Comparison of ENCODE assay signal across 8 mouse cellular contexts in the genomic region with DNA sequence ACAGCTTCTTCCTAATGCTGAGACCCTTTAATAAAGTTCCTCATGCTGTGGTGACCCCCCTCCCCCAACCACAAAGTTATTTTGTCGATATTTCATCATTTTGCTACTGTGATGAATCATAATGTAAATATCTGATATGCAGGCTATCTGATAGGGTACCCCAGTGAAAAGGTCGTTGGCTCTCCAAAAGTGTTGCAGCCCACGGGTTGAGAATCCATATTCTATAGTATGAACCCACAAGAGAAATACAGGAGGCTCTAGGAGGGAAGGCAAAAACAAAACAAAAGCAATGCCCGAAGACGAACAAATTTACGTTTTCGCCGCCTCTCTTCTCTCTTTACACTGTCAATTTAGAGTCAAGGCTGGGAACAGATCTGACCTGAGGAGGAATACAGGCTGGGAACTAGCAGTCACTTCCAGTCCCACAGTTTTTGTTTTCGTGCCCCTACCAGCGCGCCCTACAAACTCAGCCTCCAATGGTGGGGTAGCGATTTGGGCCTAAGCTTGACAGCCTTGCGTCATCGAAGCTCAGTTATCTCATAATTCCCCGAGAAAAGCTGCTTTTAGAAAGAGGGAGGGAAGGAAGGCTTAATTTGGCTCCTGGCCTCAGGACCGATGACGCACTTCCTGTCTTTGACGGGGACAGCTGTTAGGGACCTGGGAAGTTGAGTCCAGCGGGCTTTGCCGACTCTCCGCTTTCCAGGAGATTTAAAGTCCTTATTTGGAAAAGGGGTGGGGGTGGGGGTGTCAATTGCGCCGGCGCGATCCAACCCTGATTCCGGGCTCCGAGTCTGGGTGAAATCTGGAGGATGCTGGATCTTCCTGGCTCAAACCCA. TPM values are rescaled to one million over a fixed set of nuclear protein-coding genes. Genes with fewer than 3 reads are reported as not detected.
DNase-seq lines count a peak whose midpoint lies in the region; ATAC-seq and TF ChIP-seq lines count a peak whose summit lies in the region.

No protein-coding gene starts in this region.

- peak; percentile 27 to 36 for DNase-seq in B cell, adult 2 months
- peak; percentile 86 for DNase-seq in brain, embryonic 18.5 days (ENCODE audit: low read depth, low spot score)
- peak; percentile 95 for DNase-seq in heart, embryonic 10.5 days (ENCODE audit: low spot score)
- peak; percentile 93 for DNase-seq in limb, embryonic 14.5 days (ENCODE audit: low spot score)
- DNase-seq in spleen, adult 2 months (ENCODE audit: low read depth in 1 of 2, low spot score in 2 of 2), result peak; percentile 4 to 26

- H3K9me3 ChIP-seq in erythroblast, embryonic 14.5 days (ENCODE audit: control insufficient read depth, low read length), result no peaks in the 10 kb centered on the region
- H3K9me3 ChIP-seq in heart, embryonic 10.5 days, result no peaks in the 10 kb centered on the region
- no peaks in the 10 kb centered on the region for H3K9me3 ChIP-seq in kidney, embryonic 14.5 days (ENCODE audit: control insufficient read depth, low read length)
- H3K9me3 ChIP-seq in limb, embryonic 14.5 days (ENCODE audit: control insufficient read depth, low read length), result no peaks in the 10 kb centered on the region
- H3K9me3 ChIP-seq in midbrain, embryonic 16.5 days (replicated peaks; ENCODE audit: control insufficient read depth, low read length, poor library complexity, severe bottlenecking), result no peaks in the 10 kb centered on the region

- H3K27me3 ChIP-seq in erythroblast, embryonic 14.5 days (ENCODE audit: control insufficient read depth), result no peaks in the 10 kb centered on the region
- H3K27me3 ChIP-seq in heart, embryonic 10.5 days (ENCODE audit: insufficient read depth, poor library complexity, severe bottlenecking), result no peaks in the 10 kb centered on the region
- H3K27me3 ChIP-seq in kidney, embryonic 14.5 days (ENCODE audit: control insufficient read depth, insufficient read depth, low read length), result no peaks in the 10 kb centered on the region
- H3K27me3 ChIP-seq in limb, embryonic 14.5 days (ENCODE audit: control insufficient read depth, insufficient read depth, low read length), result no peaks in the 10 kb centered on the region
- no peaks in the 10 kb centered on the region; the same call in 1 of the 2 replicates for H3K27me3 ChIP-seq in midbrain, embryonic 16.5 days (ENCODE audit: control insufficient read depth, insufficient read depth, low read depth, low read length)
- H3K27me3 ChIP-seq in spleen, adult 2 months (ENCODE audit: control insufficient read depth, insufficient read depth, low read length), result peaks cover 1% of the 10 kb centered on the region; the same call in 1 of the 2 replicates

- TF ChIP-seq POLR2A in limb, embryonic 14.5 days (IDR thresholded peaks at IDR 0.05; ENCODE audit: borderline replicate concordance, extremely low read depth, insufficient read depth, insufficient read length), result no peak
- no peak for TF ChIP-seq POLR2A in spleen, adult 2 months (IDR thresholded peaks at IDR 0.05; ENCODE audit: low read depth, low read length)

- H3K27ac ChIP-seq in heart, embryonic 10.5 days, result peak overlapping the region; percentile 91
- peak overlapping the region; percentile 57; the same call in 1 of the 2 replicates for H3K27ac ChIP-seq in kidney, embryonic 14.5 days (ENCODE audit: low read depth, low read length)
- H3K27ac ChIP-seq in limb, embryonic 14.5 days (replicated peaks; ENCODE audit: low read depth, low read length), result peak overlapping the region; percentile 79
- H3K27ac ChIP-seq in midbrain, embryonic 16.5 days (ENCODE audit: low read length), result peak overlapping the region; percentile 89
- H3K27ac ChIP-seq in spleen, adult 2 months (ENCODE audit: insufficient read depth, low read length), result peak overlapping the region; percentile 19; the same call in 1 of the 2 replicates

- peak overlapping the region; percentile 64 for H3K9ac ChIP-seq in kidney, embryonic 14.5 days (ENCODE audit: low read depth, low read length)
- H3K9ac ChIP-seq in limb, embryonic 14.5 days (ENCODE audit: low read depth, low read length, severe bottlenecking), result peak overlapping the region; percentile 65
- H3K9ac ChIP-seq in midbrain, embryonic 16.5 days (ENCODE audit: low read depth, low read length), result peak overlapping the region; percentile 81

- H3K36me3 ChIP-seq in erythroblast, embryonic 14.5 days (ENCODE audit: control insufficient read depth), result no peaks in the 10 kb centered on the region
- H3K36me3 ChIP-seq in heart, embryonic 10.5 days, result no peaks in the 10 kb centered on the region
- H3K36me3 ChIP-seq in kidney, embryonic 14.5 days (ENCODE audit: control insufficient read depth, insufficient read depth, low read length), result no peaks in the 10 kb centered on the region
- H3K36me3 ChIP-seq in limb, embryonic 14.5 days (ENCODE audit: control insufficient read depth, insufficient read depth, low read length), result no peaks in the 10 kb centered on the region
- H3K36me3 ChIP-seq in midbrain, embryonic 16.5 days (ENCODE audit: control insufficient read depth, insufficient read depth, low read length), result no peaks in the 10 kb centered on the region
- no peaks in the 10 kb centered on the region for H3K36me3 ChIP-seq in spleen, adult 2 months (ENCODE audit: control insufficient read depth, insufficient read depth, low read length)

- H3K4me3 ChIP-seq in erythroblast, embryonic 14.5 days (replicated peaks), result peak overlapping the region; percentile 64
- H3K4me3 ChIP-seq in heart, embryonic 10.5 days, result peak overlapping the region; percentile 65
- peak overlapping the region; percentile 42 for H3K4me3 ChIP-seq in kidney, embryonic 14.5 days (ENCODE audit: low read length)
- H3K4me3 ChIP-seq in limb, embryonic 14.5 days (replicated peaks; ENCODE audit: low read length), result peak overlapping the region; percentile 47
- peak overlapping the region; percentile 60 for H3K4me3 ChIP-seq in midbrain, embryonic 16.5 days (ENCODE audit: low read depth, low read length)
- H3K4me3 ChIP-seq in spleen, adult 2 months (ENCODE audit: extremely low read depth, insufficient read depth, insufficient read length), result peak overlapping the region; percentile 66

- peak overlapping the region; percentile 55 for H3K4me2 ChIP-seq in kidney, embryonic 14.5 days (replicated peaks; ENCODE audit: low read depth, low read length)
- H3K4me2 ChIP-seq in limb, embryonic 14.5 days (replicated peaks; ENCODE audit: low read depth, low read length, severe bottlenecking), result peak overlapping the region; percentile 77
- H3K4me2 ChIP-seq in midbrain, embryonic 16.5 days (ENCODE audit: low read length), result peak overlapping the region; percentile 67

- 3% methylated on average over 27 of the region's 27 CpGs for WGBS in heart, embryonic 10.5 days
- 3% methylated on average over 27 of the region's 27 CpGs for WGBS in kidney, embryonic 14.5 days
- 4% methylated on average over 27 of the region's 27 CpGs for WGBS in limb, embryonic 14.5 days
- 4% methylated on average over 27 of the region's 27 CpGs for WGBS in midbrain, embryonic 16.5 days
- WGBS in spleen, adult 2 months, result 4% methylated on average over 27 of the region's 27 CpGs

- peak; percentile 95 for ATAC-seq in kidney, embryonic 14.5 days (ENCODE audit: low FRiP score, low TSS enrichment)
- ATAC-seq in limb, embryonic 14.5 days (ENCODE audit: low FRiP score, low read depth), result peak; percentile 96
- ATAC-seq in midbrain, embryonic 16.5 days, result peak; percentile 98

- H3K4me1 ChIP-seq in erythroblast, embryonic 14.5 days (ENCODE audit: control insufficient read depth), result peaks cover 33% of the 10 kb centered on the region
- no peaks in the 10 kb centered on the region; the same call in 1 of the 2 replicates for H3K4me1 ChIP-seq in heart, embryonic 10.5 days
- H3K4me1 ChIP-seq in kidney, embryonic 14.5 days (ENCODE audit: control insufficient read depth, insufficient read depth, low read length), result no peaks in the 10 kb centered on the region
- no peaks in the 10 kb centered on the region for H3K4me1 ChIP-seq in limb, embryonic 14.5 days (ENCODE audit: control insufficient read depth, insufficient read depth, low read length)
- peaks cover 4% of the 10 kb centered on the region; the same call in 1 of the 2 replicates for H3K4me1 ChIP-seq in midbrain, embryonic 16.5 days (ENCODE audit: control insufficient read depth, insufficient read depth, low read length)
- H3K4me1 ChIP-seq in spleen, adult 2 months (ENCODE audit: control insufficient read depth, insufficient read depth, insufficient read length), result no peaks in the 10 kb centered on the region

- no peak for TF ChIP-seq CTCF in spleen, adult 2 months (IDR thresholded peaks at IDR 0.05; ENCODE audit: extremely low read depth, insufficient read depth, insufficient read length, insufficient replicate concordance)

RNA-seq across cellular contexts. Expression of gene Zkscan3, which starts 5.6 kb away (rescaled TPM):
- polyA plus RNA-seq in erythroblast, embryonic 14.5 days (2012), result 0.69 and 0.93 TPM in 2 replicates
- 69.4 and 78.6 TPM in 2 replicates for polyA plus RNA-seq in heart, embryonic 10.5 days (2016; fragmentation: Nextera tagmentation; extraction: Ambion mirVana)
- polyA plus RNA-seq in kidney, embryonic 14.5 days (2014; fragmentation: Nextera tagmentation; extraction: Ambion mirVana), result 73.9 and 80.4 TPM in 2 replicates
- 71.0 and 81.2 TPM in 2 replicates for polyA plus RNA-seq in limb, embryonic 14.5 days (2012; rRNA removed)
- polyA plus RNA-seq in limb, embryonic 14.5 days (2014; fragmentation: Nextera tagmentation; extraction: Ambion mirVana), result 74.6 and 82.0 TPM in 2 replicates
- 64.5 and 73.5 TPM in 2 replicates for polyA plus RNA-seq in midbrain, embryonic 16.5 days (2015; fragmentation: Nextera tagmentation; extraction: Ambion mirVana)
- 12.5 and 15.2 TPM in 2 replicates for polyA plus RNA-seq in spleen, adult 2 months (2012; rRNA removed)

RNA-seq across cellular contexts. Expression of gene Pgbd1, which starts 32.7 kb away (rescaled TPM):
- 0.04 and 0.05 TPM in 2 replicates for polyA plus RNA-seq in erythroblast, embryonic 14.5 days (2012)
- polyA plus RNA-seq in heart, embryonic 10.5 days (2016; fragmentation: Nextera tagmentation; extraction: Ambion mirVana), result 2.5 and 2.9 TPM in 2 replicates
- polyA plus RNA-seq in kidney, embryonic 14.5 days (2014; fragmentation: Nextera tagmentation; extraction: Ambion mirVana), result 3.4 and 4.9 TPM in 2 replicates
- polyA plus RNA-seq in limb, embryonic 14.5 days (2012; rRNA removed), result 2.1 and 3.1 TPM in 2 replicates
- 2.4 and 3.1 TPM in 2 replicates for polyA plus RNA-seq in limb, embryonic 14.5 days (2014; fragmentation: Nextera tagmentation; extraction: Ambion mirVana)
- 4.6 and 4.8 TPM in 2 replicates for polyA plus RNA-seq in midbrain, embryonic 16.5 days (2015; fragmentation: Nextera tagmentation; extraction: Ambion mirVana)
- polyA plus RNA-seq in spleen, adult 2 months (2012; rRNA removed), result 0.13 and 0.28 TPM in 2 replicates

RNA-seq across cellular contexts. Expression of gene Zscan26, which starts 45.3 kb away (rescaled TPM):
- 0.08 and 0.09 TPM in 2 replicates for polyA plus RNA-seq in erythroblast, embryonic 14.5 days (2012)
- polyA plus RNA-seq in heart, embryonic 10.5 days (2016; fragmentation: Nextera tagmentation; extraction: Ambion mirVana), result 22.7 and 27.5 TPM in 2 replicates
- 23.5 and 27.6 TPM in 2 replicates for polyA plus RNA-seq in kidney, embryonic 14.5 days (2014; fragmentation: Nextera tagmentation; extraction: Ambion mirVana)
- polyA plus RNA-seq in limb, embryonic 14.5 days (2012; rRNA removed), result 44.6 and 52.4 TPM in 2 replicates
- 17.7 and 20.5 TPM in 2 replicates for polyA plus RNA-seq in limb, embryonic 14.5 days (2014; fragmentation: Nextera tagmentation; extraction: Ambion mirVana)
- 21.5 and 23.4 TPM in 2 replicates for polyA plus RNA-seq in midbrain, embryonic 16.5 days (2015; fragmentation: Nextera tagmentation; extraction: Ambion mirVana)
- polyA plus RNA-seq in spleen, adult 2 months (2012; rRNA removed), result 6.7 and 8.5 TPM in 2 replicates

RNA-seq across cellular contexts. Expression of gene Zscan12, which starts 45.6 kb away (rescaled TPM):
- 0.04 and 0.09 TPM in 2 replicates for polyA plus RNA-seq in erythroblast, embryonic 14.5 days (2012)
- polyA plus RNA-seq in heart, embryonic 10.5 days (2016; fragmentation: Nextera tagmentation; extraction: Ambion mirVana), result 8.9 and 12.5 TPM in 2 replicates
- polyA plus RNA-seq in kidney, embryonic 14.5 days (2014; fragmentation: Nextera tagmentation; extraction: Ambion mirVana), result 10.9 and 15.5 TPM in 2 replicates
- 7.0 and 9.7 TPM in 2 replicates for polyA plus RNA-seq in limb, embryonic 14.5 days (2012; rRNA removed)
- polyA plus RNA-seq in limb, embryonic 14.5 days (2014; fragmentation: Nextera tagmentation; extraction: Ambion mirVana), result 11.2 and 11.4 TPM in 2 replicates
- polyA plus RNA-seq in midbrain, embryonic 16.5 days (2015; fragmentation: Nextera tagmentation; extraction: Ambion mirVana), result 11.5 and 13.5 TPM in 2 replicates
- 0.38 and 0.62 TPM in 2 replicates for polyA plus RNA-seq in spleen, adult 2 months (2012; rRNA removed)

Comparison
In these comparisons a context has a peak if more than half of its experiments do, and no peak if none do; other contexts are left out.
1. Peak in every context shown above with its lines: DNase-seq, ATAC-seq, H3K4me3 ChIP-seq and H3K27ac ChIP-seq.
2. DNase-seq: peak in every context shown above with its lines; median percentile 95 in heart, embryonic 10.5 days; 93 in limb, embryonic 14.5 days; 86 in brain, embryonic 18.5 days; 32 in B cell, adult 2 months; 15 in spleen, adult 2 months.
3. H3K27ac ChIP-seq: peak in every context shown above with its lines; median percentile 91 in heart, embryonic 10.5 days; 89 in midbrain, embryonic 16.5 days; 79 in limb, embryonic 14.5 days; 57 in kidney, embryonic 14.5 days; 19 in spleen, adult 2 months.